Mouse (Mus musculus) embryonic facial prominence, embryonic 14.5 days (tissue): ENCODE measurements at regions not wholly inside any gene's neighbourhood (a gene's known extent, or its start where the extent isn't known, plus 50 kb on each side); places are given as distances from the start of the nearest gene placed in this dataset.

Experiments
- ATAC-seq: fragments of 200-750 bp; cut with Nextera tagmentation; 2 replicates; pipeline ENCODE4 v1.8.0; 2017; ENCODE audit warnings: low read depth, moderate number of reproducible peaks, moderate TSS enrichment
- DNase-seq: peaks from one replicate; pipeline ENCODE4 v3.0.0-alpha.2; 2015; ENCODE audit warnings: low spot score
- H3K27ac ChIP-seq: fragments of 300-500 bp; sonication (generic); replicated peaks from 2 replicates; pipeline ENCODE4 v1.5.1; 2014; ENCODE audit warnings: low read depth, mild to moderate bottlenecking, low read length, moderate library complexity
- H3K27me3 ChIP-seq: fragments of 300-500 bp; sonication (generic); replicated peaks from 2 replicates; pipeline ENCODE4 v1.6.1; 2014; ENCODE audit warnings: low read length; ENCODE audit not compliant: control insufficient read depth, insufficient read depth
- H3K36me3 ChIP-seq: fragments of 300-500 bp; sonication (generic); 2 replicates; pipeline ENCODE4 v1.6.1; 2014; ENCODE audit warnings: low read length, mixed read lengths; ENCODE audit not compliant: control insufficient read depth, insufficient read depth
- H3K4me1 ChIP-seq: fragments of 300-500 bp; sonication (generic); 2 replicates; pipeline ENCODE4 v1.6.1; 2014; ENCODE audit warnings: antibody characterized with exemption, low read length; ENCODE audit not compliant: control insufficient read depth, insufficient read depth
- H3K4me2 ChIP-seq: fragments of 300-500 bp; sonication (generic); 2 replicates; pipeline ENCODE4 v1.6.1; 2014; ENCODE audit warnings: low read depth, mild to moderate bottlenecking, low read length, moderate library complexity, mixed read lengths
- H3K4me3 ChIP-seq: fragments of 300-500 bp; sonication (generic); 2 replicates; pipeline ENCODE4 v1.5.1; 2014; ENCODE audit warnings: low read depth, mild to moderate bottlenecking, low read length
- H3K9ac ChIP-seq: fragments of 300-500 bp; sonication (generic); 2 replicates; pipeline ENCODE4 v1.6.1; 2014; ENCODE audit warnings: low read depth, mild to moderate bottlenecking, low read length, moderate library complexity, mixed read lengths
- H3K9me3 ChIP-seq: fragments of 300-500 bp; sonication (generic); 2 replicates; pipeline ENCODE4 v1.6.1; 2016; ENCODE audit warnings: low read length; ENCODE audit not compliant: control insufficient read depth
- WGBS: fragments of 180-500 bp; shearing (Covaris S2); extraction: QIAGEN DNeasy Blood & Tissue Kit; methylation state at CpG from one replicate; pipeline ENCODE4 v1.1.7; 2014; 5-methylcytosine and 5-hydroxymethylcytosine counted together

DNA sequence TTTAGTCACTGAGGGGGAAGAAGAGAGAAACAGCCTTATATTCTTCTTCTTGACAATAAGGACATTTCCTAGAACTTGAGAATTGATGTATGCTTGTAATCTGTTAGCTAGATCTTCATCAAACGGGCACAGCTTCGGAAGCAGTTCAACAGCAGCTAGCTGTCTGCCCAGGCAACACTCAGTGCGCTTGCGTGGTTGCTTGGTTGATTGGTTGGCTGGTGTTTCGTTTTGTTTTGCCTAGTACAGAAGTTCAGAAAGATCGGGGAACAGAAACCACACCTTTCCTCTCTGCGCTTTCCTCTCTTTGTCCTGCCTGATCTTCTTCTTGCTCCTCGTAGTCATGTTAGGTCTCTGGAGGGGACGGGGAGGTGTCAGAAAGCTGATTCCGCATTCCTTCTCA lies 212.2 kb upstream of the Pmfbp1 start:
- no peaks in the 10 kb centered on the region for H3K27me3 ChIP-seq
- WGBS: 74% methylated on average over 10 of the region's 10 CpGs
- no peaks in the 10 kb centered on the region for H3K36me3 ChIP-seq
- H3K27ac ChIP-seq: no peak overlapping the region
- no peaks in the 10 kb centered on the region for H3K4me1 ChIP-seq
- H3K9me3 ChIP-seq: no peaks in the 10 kb centered on the region
- ATAC-seq: no peak
- no peak overlapping the region for H3K4me2 ChIP-seq
- no peak overlapping the region for H3K9ac ChIP-seq
- DNase-seq: no peak
- no peak overlapping the region for H3K4me3 ChIP-seq

DNA sequence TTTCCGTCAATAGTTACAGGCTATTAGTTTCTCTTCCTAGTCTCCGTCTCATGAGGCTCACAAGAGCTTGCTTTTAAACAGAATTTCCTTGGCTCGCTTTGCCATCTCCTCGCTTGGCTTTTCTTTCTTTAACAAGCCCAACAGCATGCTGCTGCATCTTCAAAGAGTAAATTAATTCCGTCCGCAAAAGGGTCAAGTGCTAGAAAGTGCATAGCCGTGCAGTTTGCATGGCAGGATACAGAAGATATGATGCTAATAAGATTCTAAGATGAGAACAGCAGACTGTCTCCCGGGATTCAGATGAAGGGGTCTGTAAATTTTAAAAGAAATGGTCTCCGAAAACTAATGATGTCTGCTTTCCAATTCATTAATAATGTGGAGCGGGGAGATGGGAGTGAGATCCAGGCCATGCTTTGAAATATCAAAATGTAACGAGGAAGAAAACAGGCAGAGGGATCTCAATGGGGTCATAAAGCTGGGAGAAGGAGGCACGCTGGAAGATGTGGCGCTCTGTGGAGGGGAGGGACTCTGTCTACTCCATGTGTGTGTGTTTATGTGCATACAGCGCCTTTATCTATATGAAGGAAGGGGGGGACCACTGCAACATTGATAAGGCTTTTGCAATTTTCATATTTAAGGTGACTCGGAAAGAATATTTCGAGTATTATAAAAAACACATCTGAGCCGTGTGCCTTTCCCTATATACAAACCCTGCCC lies 183.0 kb upstream of the Pmfbp1 start:
- ATAC-seq (no peak), DNase-seq (no peak)
- H3K4me3 ChIP-seq: no peak overlapping the region
- peaks cover 5% of the 10 kb centered on the region; the same call in 1 of the 2 replicates for H3K9me3 ChIP-seq
- no peak overlapping the region for H3K27ac ChIP-seq
- 60% methylated on average over 17 of the region's 17 CpGs for WGBS
- no peaks in the 10 kb centered on the region for H3K36me3 ChIP-seq
- no peak overlapping the region for H3K9ac ChIP-seq
- no peak overlapping the region for H3K4me2 ChIP-seq
- no peaks in the 10 kb centered on the region for H3K4me1 ChIP-seq
- no peaks in the 10 kb centered on the region for H3K27me3 ChIP-seq

DNA sequence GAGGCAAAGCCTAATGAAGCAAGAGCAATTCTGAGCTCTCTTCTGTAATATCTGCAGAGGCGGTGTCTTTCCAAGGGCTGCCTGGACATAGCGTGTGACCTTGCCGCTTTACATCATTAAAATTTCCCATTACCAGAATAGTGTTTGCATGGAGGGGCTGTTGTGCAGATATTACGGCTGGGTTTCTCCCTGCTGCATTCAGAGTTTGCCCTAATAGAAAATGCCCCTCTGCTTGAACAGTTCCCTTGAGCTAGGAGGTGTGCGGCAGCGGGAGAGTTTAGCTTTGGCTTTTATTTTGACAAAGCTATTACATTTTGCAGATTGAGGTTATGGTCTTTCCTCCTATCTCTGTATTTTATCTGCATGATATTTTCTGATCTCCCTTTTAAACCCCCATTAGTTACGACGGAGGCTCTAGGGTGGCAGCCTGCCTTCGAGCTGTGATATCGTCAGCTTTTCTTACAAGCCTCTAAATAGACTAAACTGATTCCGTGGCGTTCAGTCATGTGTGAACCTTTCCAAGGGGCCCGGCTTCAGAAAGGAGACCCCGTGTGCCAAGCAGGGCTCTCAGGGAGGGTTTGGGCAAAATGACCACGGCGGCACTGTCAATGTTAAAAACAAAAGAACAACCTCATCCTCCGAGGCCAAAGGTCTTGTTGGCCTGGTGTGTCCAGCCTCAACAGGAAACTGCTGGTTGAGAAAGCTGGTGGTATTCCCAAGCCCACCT lies 182.2 kb upstream of the Pmfbp1 start:
- H3K4me3 ChIP-seq: no peak overlapping the region
- no peaks in the 10 kb centered on the region for H3K4me1 ChIP-seq
- H3K27ac ChIP-seq: no peak overlapping the region
- no peak overlapping the region for H3K4me2 ChIP-seq
- peaks cover 5% of the 10 kb centered on the region; the same call in 1 of the 2 replicates for H3K9me3 ChIP-seq
- 42% methylated on average over 17 of the region's 17 CpGs for WGBS
- H3K9ac ChIP-seq: no peak overlapping the region
- DNase-seq (no peak), ATAC-seq (no peak)
- no peaks in the 10 kb centered on the region for H3K36me3 ChIP-seq
- no peaks in the 10 kb centered on the region for H3K27me3 ChIP-seq

DNA sequence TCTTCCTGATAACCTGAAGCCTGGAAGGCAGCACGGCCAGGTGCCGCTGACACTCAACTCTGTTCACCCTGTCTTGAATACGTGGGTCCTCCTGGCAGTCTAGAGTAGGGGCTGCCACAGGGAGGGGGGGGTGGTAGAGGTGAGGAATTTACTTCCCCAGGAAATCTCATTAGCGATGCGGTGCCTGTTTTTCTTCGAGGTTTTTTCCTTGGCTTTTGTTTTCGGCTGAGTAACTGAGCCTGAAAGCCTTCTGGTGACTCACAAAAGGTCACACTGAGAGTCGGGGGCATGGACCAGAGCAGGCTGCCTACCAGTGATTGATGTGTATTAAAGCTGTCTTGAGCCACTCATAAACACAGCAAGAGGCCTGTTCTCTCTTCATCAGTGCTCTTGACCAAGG lies 181.1 kb upstream of the Pmfbp1 start:
- ATAC-seq (no peak), DNase-seq (no peak)
- Histone ChIP-seq H3K27me3 (no peaks in the 10 kb centered on the region), H3K4me2 (no peak overlapping the region), H3K36me3 (no peaks in the 10 kb centered on the region), H3K9ac (no peak overlapping the region), H3K27ac (no peak overlapping the region), H3K4me3 (no peak overlapping the region), H3K9me3 (peaks cover 5% of the 10 kb centered on the region; the same call in 1 of the 2 replicates), H3K4me1 (no peaks in the 10 kb centered on the region)
- 13% methylated on average over 8 of the region's 8 CpGs for WGBS

DNA sequence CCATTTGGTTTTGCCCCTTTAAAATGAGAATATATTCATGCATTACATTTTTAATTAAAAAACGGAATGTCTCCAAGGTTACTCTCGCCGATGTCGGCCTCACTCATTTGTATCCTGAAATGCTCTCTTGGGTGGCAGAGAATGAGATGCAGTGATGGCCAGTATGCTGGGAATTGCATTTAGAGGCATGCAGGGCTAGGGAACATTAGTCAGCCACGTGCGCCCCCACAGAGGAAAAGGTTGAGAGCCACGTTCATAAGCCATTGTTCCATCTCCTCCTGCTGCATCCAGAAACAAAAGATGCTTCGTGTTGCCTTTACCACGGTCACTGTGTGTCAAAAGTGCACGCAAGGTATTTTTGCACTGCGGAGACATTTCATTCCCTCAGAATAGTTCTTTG lies 172.9 kb upstream of the Pmfbp1 start:
- WGBS: 79% methylated on average over 11 of the region's 11 CpGs
- DNase-seq (no peak), ATAC-seq (no peak)
- H3K4me2 ChIP-seq: no peak overlapping the region
- H3K9me3 ChIP-seq: no peaks in the 10 kb centered on the region
- H3K27me3 ChIP-seq: no peaks in the 10 kb centered on the region
- no peaks in the 10 kb centered on the region for H3K36me3 ChIP-seq
- H3K9ac ChIP-seq: no peak overlapping the region
- no peaks in the 10 kb centered on the region for H3K4me1 ChIP-seq
- no peak overlapping the region for H3K27ac ChIP-seq
- no peak overlapping the region for H3K4me3 ChIP-seq

DNA sequence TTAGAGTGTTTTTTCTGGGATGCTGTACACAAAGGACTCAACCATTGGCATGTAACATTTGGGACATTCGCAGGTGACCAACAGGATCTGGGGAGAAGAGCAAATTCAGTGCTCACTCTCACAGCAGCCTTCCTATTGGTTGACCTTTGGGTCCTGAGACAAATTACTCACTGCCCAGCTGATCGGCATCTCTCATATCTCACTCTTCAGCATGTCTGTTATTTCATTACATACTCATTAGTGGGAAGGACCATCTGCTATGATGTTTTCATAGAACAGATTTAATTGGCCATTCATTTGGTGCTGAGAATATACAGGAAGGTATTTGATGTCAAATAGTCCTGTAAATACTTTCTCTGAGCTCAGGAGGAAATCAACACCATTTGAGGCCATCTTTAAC lies 170.5 kb upstream of the Pmfbp1 start:
- no peaks in the 10 kb centered on the region for H3K27me3 ChIP-seq
- no peaks in the 10 kb centered on the region for H3K9me3 ChIP-seq
- H3K4me3 ChIP-seq: no peak overlapping the region
- ATAC-seq: no peak
- H3K4me1 ChIP-seq: no peaks in the 10 kb centered on the region
- no peak overlapping the region for H3K9ac ChIP-seq
- H3K4me2 ChIP-seq: no peak overlapping the region
- no peaks in the 10 kb centered on the region for H3K36me3 ChIP-seq
- WGBS: 81% methylated on average over 2 of the region's 2 CpGs
- H3K27ac ChIP-seq: no peak overlapping the region
- no peak for DNase-seq

DNA sequence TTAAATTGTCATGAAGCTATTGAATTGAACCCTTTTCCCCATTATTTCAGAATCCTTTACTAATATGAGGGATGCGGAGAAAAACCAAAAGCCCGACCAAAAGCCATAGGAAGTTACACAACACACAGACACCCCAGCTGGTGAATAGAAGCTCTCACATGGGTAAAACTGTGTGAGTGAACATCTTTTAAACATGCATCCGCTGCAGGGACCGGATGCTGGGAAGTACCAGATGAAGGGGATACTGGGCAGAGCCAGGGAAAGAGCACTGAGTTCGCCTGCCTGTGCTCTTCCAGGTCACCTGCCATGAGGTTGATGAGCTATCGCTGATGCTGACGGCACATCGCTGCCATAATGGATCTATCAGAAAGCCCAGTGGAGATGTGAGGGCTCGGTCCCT lies 169.6 kb upstream of the Pmfbp1 start:
- 84% methylated on average over 9 of the region's 9 CpGs for WGBS
- H3K36me3 ChIP-seq: no peaks in the 10 kb centered on the region
- H3K9ac ChIP-seq: no peak overlapping the region
- H3K27me3 ChIP-seq: no peaks in the 10 kb centered on the region
- DNase-seq (no peak), ATAC-seq (no peak)
- no peak overlapping the region for H3K4me2 ChIP-seq
- H3K27ac ChIP-seq: no peak overlapping the region
- no peaks in the 10 kb centered on the region for H3K9me3 ChIP-seq
- no peaks in the 10 kb centered on the region for H3K4me1 ChIP-seq
- no peak overlapping the region for H3K4me3 ChIP-seq

DNA sequence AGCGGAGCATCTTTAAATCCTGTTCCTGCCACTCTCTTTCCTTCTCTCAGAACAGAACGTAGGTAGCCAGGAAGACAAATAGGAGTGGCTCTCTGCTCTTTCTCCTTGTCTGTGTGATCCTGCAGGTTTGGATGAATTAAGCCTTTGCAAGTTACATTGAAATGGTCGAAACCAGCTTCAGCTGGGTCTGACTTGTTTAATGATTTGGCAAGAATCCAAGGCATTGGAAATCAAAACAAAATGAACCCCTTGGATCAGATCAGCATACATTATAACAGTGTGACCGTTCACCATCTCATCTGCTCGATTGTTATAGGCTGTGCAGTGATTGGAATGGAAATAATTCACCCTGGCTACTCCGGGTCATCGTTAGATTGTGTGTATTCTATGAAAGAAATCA lies 157.6 kb upstream of the Pmfbp1 start:
- Histone ChIP-seq H3K27ac (no peak overlapping the region), H3K4me1 (no peaks in the 10 kb centered on the region; the same call in 1 of the 2 replicates), H3K36me3 (no peaks in the 10 kb centered on the region), H3K27me3 (no peaks in the 10 kb centered on the region), H3K9me3 (no peaks in the 10 kb centered on the region), H3K9ac (no peak overlapping the region), H3K4me2 (no peak overlapping the region), H3K4me3 (no peak overlapping the region)
- DNase-seq (no peak), ATAC-seq (no peak)
- WGBS: 59% methylated on average over 7 of the region's 7 CpGs
